Mouse (Mus musculus): Measurements from ENCODE around the gene H2al1c.
"Not testable (repeated sequence)": the region's sequence is repeated elsewhere in the genome, so short reads cannot be mapped to it uniquely, and the experiment has no call there.

DNA sequence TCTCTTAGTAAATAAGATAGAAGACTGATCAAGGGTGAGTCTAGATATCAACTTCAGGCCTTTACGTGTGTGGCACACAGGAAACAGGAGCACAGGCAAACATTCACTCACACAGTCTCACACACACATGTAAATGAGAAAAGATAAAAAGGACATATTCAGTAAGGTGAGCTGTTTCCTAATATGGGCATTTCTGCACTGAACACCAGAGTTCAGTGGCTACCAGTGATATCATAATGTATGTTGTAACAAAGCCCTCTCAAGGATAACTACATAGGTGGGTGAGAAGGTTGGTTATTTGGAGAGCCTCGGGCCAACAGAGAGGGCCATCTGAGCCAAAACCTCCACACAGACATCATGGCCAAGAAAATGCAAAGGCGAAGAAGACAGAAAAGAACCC, 3.3 kb upstream of the H2al1c start, which contains the start of gene H2al1b:
- not testable (repeated sequence) for TF ChIP-seq CTCF, POLR2A (IDR thresholded peaks at IDR 0.05; ENCODE audit: extremely low read depth, insufficient read depth, low read length)
